Mouse (Mus musculus): ENCODE measurements around the gene Sart1. TPM values are rescaled to one million over a fixed set of nuclear protein-coding genes. Genes with fewer than 3 reads are reported as not detected.
A peak's percentile ranks its signal among the peaks of the same experiment; 100 is the strongest.
"Not testable (repeated sequence)": the region's sequence is repeated elsewhere in the genome, so short reads cannot be mapped to it uniquely, and the experiment has no call there.

The Sart1 gene
- polyA plus RNA-seq, 1 experiment from 2014 or later = 87.1 TPM

DNA sequence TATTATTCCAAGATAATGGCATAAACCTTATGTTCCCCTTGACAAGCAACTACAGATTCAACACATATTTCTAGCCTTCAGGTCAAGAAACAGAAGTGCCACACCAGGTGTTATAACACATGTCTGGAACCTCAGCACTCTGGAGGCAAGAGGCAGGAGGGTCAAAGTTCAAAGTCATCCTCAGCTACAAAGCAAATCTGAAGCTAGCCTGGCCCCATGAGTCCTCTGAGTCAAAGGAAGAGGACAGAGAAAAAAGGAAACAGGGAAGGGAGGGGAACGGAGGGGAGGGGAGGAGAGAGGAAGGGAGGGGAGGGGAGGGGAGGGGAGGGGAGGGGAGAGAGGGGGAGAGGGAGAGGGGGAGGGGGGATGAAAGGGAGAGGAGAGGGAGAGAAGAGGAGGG is 32.4 kb downstream of the Sart1 start:
- DNase-seq (ENCODE audit: low spot score) = no peak
- Histone ChIP-seq H3K36me3 (ENCODE audit: control insufficient read depth, insufficient read depth, low read length) (no peaks in the 10 kb centered on the region), H3K9ac (ENCODE audit: low read length) (no peak overlapping the region), H3K4me1 (ENCODE audit: control insufficient read depth, insufficient read depth, low read length) (no peaks in the 10 kb centered on the region), H3K27me3 (ENCODE audit: control insufficient read depth, insufficient read depth, low read length) (no peaks in the 10 kb centered on the region), H3K27ac (replicated peaks; ENCODE audit: low read depth, low read length) (no peak overlapping the region), H3K4me3 (ENCODE audit: low read depth, low read length) (no peak overlapping the region), H3K4me2 (ENCODE audit: low read depth, severe bottlenecking) (no peak overlapping the region), H3K9me3 (ENCODE audit: control insufficient read depth, low read length) (peaks cover 2% of the 10 kb centered on the region; the same call in 1 of the 2 replicates)
- no peak for ATAC-seq (ENCODE audit: insufficient number of reproducible peaks, low FRiP score, low TSS enrichment, low read depth)
- WGBS = no CpG with 5 or more reads among the region's 1 CpGs

DNA sequence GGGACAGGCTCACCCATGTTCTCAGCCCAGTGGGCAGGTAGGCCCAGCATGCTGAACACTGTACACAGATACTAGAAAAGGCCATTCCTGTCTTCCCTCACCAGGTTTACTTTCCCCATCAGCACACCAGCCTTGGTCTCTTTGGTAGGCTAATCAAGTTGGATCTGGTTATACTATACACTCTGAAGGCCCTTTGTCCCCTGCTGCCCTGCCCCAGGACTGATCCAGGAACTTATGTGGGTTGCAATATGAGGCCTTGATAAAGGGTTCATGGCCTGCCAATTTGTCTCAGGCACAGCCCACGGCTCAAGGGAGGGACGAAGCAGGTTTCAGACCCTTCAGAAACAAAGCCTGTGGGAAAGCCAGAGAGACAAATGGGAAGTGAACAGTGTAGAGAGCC is 34.9 kb downstream of the Sart1 start:
- WGBS = 84% methylated on average over 2 of the region's 2 CpGs
- H3K4me2 ChIP-seq (ENCODE audit: low read depth, severe bottlenecking) = no peak overlapping the region
- DNase-seq (ENCODE audit: low spot score) = no peak
- no peak overlapping the region for H3K4me3 ChIP-seq (ENCODE audit: low read depth, low read length)
- H3K36me3 ChIP-seq (ENCODE audit: control insufficient read depth, insufficient read depth, low read length) = no peaks in the 10 kb centered on the region
- 0 out of 2 replicates have a peak, but pooled peaks cover 4% of the 10 kb centered on the region for H3K27me3 ChIP-seq (ENCODE audit: control insufficient read depth, insufficient read depth, low read length)
- no peak overlapping the region for H3K27ac ChIP-seq (replicated peaks; ENCODE audit: low read depth, low read length)
- ATAC-seq (ENCODE audit: insufficient number of reproducible peaks, low FRiP score, low TSS enrichment, low read depth) = no peak
- no peak overlapping the region for H3K9ac ChIP-seq (ENCODE audit: low read length)
- H3K9me3 ChIP-seq (ENCODE audit: control insufficient read depth, low read length) = no peaks in the 10 kb centered on the region
- peaks cover 3% of the 10 kb centered on the region; the same call in 1 of the 2 replicates for H3K4me1 ChIP-seq (ENCODE audit: control insufficient read depth, insufficient read depth, low read length)

DNA sequence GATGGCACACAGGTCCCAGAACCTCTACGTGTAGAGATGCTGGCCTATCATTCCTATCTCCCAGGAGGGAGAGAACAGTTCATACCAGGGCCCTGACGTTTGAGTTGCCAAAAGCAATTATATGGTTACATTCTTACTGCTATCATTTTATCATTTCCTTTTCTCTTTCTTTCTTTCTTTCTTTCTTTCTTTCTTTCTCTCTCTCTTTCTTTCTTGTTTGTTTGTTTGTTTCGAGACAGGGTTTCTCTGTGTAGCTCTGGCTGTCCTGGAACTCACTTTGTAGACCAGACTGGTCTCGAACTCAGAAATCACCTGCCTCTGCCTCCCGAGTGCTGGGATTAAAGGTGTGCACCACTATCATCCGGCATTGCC is 39.0 kb downstream of the Sart1 start, which contains the start of gene Cst6:
Gene Cst6 (minus strand): TSS at position 73 of the 372 bp plus-strand sequence.
- not testable (repeated sequence) for H3K27ac ChIP-seq (replicated peaks; ENCODE audit: low read depth, low read length); H3K4me1 ChIP-seq (ENCODE audit: control insufficient read depth, insufficient read depth, low read length); H3K9me3 ChIP-seq (ENCODE audit: control insufficient read depth, low read length); ATAC-seq (ENCODE audit: insufficient number of reproducible peaks, low FRiP score, low TSS enrichment, low read depth); H3K27me3 ChIP-seq (ENCODE audit: control insufficient read depth, insufficient read depth, low read length); DNase-seq (ENCODE audit: low spot score); H3K36me3 ChIP-seq (ENCODE audit: control insufficient read depth, insufficient read depth, low read length)
- 65% methylated on average over 6 of the region's 6 CpGs for WGBS
- Histone ChIP-seq H3K9ac (ENCODE audit: low read length) (peak within 1 kb of the TSS; percentile 50), H3K4me3 (ENCODE audit: low read depth, low read length) (peak within 1 kb of the TSS; percentile 33), H3K4me2 (ENCODE audit: low read depth, severe bottlenecking) (peak within 1 kb of the TSS; percentile 71)

DNA sequence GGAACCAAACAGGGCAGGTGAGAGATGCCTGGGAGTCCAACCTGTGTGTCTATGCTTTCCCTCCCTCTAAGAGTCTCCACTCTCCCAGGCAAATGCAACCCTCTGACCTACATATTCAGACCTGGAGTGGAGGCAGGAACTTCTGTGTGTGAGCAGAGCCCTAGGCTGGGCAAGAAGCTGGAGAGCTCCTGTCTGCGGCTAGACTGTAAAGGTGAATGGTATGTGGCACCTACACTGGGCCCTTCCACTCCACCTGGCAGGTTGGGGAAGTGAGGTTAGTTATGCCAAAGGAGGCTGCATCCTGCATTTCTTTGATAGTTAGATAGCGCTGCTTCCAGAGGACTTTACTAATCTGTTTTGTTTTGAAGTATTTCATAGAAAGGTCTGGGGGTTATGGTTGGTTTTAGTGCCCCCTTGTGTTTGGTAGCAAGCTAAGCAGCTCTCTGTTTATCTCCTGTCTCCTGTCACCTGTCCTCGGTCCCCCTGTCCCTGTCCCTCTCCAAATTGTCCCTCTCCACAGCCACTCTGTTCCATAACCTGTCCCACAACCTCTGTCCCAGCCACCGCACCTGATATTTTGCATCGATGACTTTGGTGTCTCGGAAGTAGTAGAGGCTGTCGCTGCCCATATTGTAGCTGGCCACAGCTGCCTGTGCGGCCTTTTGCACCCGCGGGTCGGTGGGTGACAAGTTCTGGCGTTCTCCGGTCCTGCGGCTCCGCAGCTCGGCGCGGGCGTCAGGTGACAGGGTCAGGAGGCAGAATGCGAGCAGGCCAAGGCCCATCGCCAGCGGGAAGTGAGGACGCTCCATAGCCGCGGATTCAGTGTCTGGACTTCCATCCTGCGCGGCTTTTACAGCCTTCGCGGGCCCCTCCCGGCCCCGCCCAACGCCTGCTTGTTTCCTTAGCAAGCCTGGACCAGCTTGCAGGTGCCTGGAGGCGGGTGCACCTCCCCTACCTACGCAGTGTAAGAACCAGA is 39.7 kb downstream of the Sart1 start:
- 5% methylated on average over 34 of the region's 34 CpGs for WGBS

DNA sequence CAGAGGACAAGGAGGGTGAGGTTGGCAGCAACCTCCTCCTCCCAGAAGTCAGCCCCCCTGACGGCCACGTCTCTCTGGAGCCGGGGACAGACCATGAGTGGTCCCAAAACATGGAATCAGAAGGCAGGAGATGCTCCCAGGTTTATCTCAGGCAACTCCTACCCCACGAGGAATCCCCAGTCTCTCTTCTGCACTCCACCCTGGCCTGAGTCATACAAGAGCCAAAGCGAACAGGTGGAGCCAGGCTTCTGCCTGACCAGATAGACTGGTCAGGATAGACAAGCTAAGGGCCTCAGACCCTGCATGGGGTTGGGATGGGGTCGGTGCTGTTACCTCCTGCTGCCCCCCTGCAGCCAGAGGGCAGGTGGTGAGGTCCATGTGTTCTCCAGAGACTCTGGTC is 40.4 kb downstream of the Sart1 start:
- Histone ChIP-seq H3K4me3 (ENCODE audit: low read depth, low read length) (no peak overlapping the region), H3K4me2 (ENCODE audit: low read depth, severe bottlenecking) (no peak overlapping the region), H3K27me3 (ENCODE audit: control insufficient read depth, insufficient read depth, low read length) (0 out of 2 replicates have a peak, but pooled peaks cover 4% of the 10 kb centered on the region), H3K9ac (ENCODE audit: low read length) (no peak overlapping the region), H3K27ac (replicated peaks; ENCODE audit: low read depth, low read length) (no peak overlapping the region), H3K9me3 (ENCODE audit: control insufficient read depth, low read length) (no peaks in the 10 kb centered on the region), H3K4me1 (ENCODE audit: control insufficient read depth, insufficient read depth, low read length) (peaks cover 3% of the 10 kb centered on the region; the same call in 1 of the 2 replicates), H3K36me3 (ENCODE audit: control insufficient read depth, insufficient read depth, low read length) (no peaks in the 10 kb centered on the region)
- no peak for ATAC-seq (ENCODE audit: insufficient number of reproducible peaks, low FRiP score, low TSS enrichment, low read depth)
- 84% methylated on average over 6 of the region's 6 CpGs for WGBS
- DNase-seq (ENCODE audit: low spot score) = no peak

More for the DNA sequence above, 39.7 kb downstream of the Sart1 start:
- ATAC-seq (ENCODE audit: insufficient number of reproducible peaks, low FRiP score, low TSS enrichment, low read depth) = no peak
- Histone ChIP-seq H3K27me3 (ENCODE audit: control insufficient read depth, insufficient read depth, low read length) (0 out of 2 replicates have a peak, but pooled peaks cover 4% of the 10 kb centered on the region), H3K36me3 (ENCODE audit: control insufficient read depth, insufficient read depth, low read length) (no peaks in the 10 kb centered on the region), H3K9ac (ENCODE audit: low read length) (peak overlapping the region; percentile 50), H3K4me2 (ENCODE audit: low read depth, severe bottlenecking) (peak overlapping the region; percentile 71), H3K9me3 (ENCODE audit: control insufficient read depth, low read length) (no peaks in the 10 kb centered on the region), H3K4me3 (ENCODE audit: low read depth, low read length) (peak overlapping the region; percentile 33), H3K4me1 (ENCODE audit: control insufficient read depth, insufficient read depth, low read length) (peaks cover 3% of the 10 kb centered on the region; the same call in 1 of the 2 replicates), H3K27ac (replicated peaks; ENCODE audit: low read depth, low read length) (no peak overlapping the region)
- DNase-seq (ENCODE audit: low spot score) = peak; percentile 48

DNA sequence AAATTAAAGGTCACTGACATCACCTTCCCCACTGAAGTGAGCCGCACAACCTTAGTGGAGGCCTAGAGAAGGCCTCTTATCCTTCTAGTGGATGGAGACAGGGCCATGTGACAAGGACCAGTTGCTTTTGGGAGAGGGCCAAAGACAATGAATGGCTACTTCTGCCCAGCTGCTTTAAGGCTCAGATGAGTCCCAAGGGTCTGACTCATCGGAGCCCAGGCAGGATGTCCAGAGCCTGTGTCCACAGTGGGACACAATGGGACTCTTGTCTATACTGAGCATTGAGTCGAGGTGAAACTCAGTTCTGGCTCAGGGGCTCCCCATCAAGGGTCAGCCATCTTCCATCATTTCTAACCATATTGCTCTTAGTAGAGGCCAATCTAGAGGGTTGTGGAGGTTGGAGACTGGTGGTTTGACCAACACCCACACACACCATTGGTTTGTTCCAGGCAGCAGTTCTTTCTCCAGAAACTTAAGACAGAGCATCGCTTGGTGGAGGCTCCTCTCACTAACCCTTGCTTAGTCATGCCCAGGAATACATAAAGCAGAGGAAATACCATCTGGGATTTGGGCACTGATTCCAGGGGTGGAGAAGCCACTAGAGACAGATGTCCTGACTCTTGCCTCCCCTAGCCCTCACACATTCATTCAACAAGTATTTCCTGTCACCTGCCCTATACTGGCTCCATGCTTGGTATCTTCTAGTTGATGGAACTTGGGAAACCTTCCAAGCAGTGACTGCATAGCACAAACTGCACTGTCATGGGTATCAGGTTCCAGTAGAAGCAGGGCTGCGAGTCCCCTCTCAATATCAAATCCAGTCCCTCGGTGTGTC is 43.0 kb downstream of the Sart1 start:
- Histone ChIP-seq H3K9me3 (ENCODE audit: control insufficient read depth, low read length) (no peaks in the 10 kb centered on the region), H3K27ac (replicated peaks; ENCODE audit: low read depth, low read length) (no peak overlapping the region), H3K36me3 (ENCODE audit: control insufficient read depth, insufficient read depth, low read length) (no peaks in the 10 kb centered on the region), H3K4me2 (ENCODE audit: low read depth, severe bottlenecking) (no peak overlapping the region), H3K27me3 (ENCODE audit: control insufficient read depth, insufficient read depth, low read length) (0 out of 2 replicates have a peak, but pooled peaks cover 4% of the 10 kb centered on the region), H3K9ac (ENCODE audit: low read length) (no peak overlapping the region), H3K4me1 (ENCODE audit: control insufficient read depth, insufficient read depth, low read length) (peaks cover 3% of the 10 kb centered on the region; the same call in 1 of the 2 replicates), H3K4me3 (ENCODE audit: low read depth, low read length) (no peak overlapping the region)
- 89% methylated on average over 6 of the region's 6 CpGs for WGBS
- ATAC-seq (ENCODE audit: insufficient number of reproducible peaks, low FRiP score, low TSS enrichment, low read depth) (no peak), DNase-seq (ENCODE audit: low spot score) (no peak)

DNA sequence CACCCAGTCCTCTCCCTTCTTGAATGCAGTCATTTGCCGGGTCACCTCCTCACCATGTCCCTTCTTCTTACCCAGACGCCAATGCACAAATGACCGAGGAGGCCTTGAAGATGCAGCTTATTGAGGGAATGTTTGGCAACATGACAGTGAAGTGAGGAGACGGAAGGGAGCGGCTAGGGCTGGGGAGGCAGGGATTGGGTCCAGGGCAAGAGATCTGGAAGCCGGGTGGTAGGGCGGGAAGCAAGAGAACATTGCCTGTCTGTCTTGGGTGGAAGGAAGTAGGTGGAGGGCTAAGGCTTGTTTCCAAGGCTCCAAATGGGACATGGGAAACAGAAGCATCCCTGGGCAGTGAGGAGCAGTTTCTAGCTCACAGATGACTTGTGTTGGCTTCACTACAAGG is 47.1 kb downstream of the Sart1 start:
- ATAC-seq (ENCODE audit: insufficient number of reproducible peaks, low FRiP score, low TSS enrichment, low read depth) (no peak), DNase-seq (ENCODE audit: low spot score) (no peak)
- Histone ChIP-seq H3K4me1 (ENCODE audit: control insufficient read depth, insufficient read depth, low read length) (no peaks in the 10 kb centered on the region), H3K36me3 (ENCODE audit: control insufficient read depth, insufficient read depth, low read length) (no peaks in the 10 kb centered on the region; the same call in 1 of the 2 replicates), H3K27me3 (ENCODE audit: control insufficient read depth, insufficient read depth, low read length) (no peaks in the 10 kb centered on the region), H3K4me3 (ENCODE audit: low read depth, low read length) (no peak overlapping the region), H3K9me3 (ENCODE audit: control insufficient read depth, low read length) (no peaks in the 10 kb centered on the region), H3K4me2 (ENCODE audit: low read depth, severe bottlenecking) (no peak overlapping the region), H3K27ac (replicated peaks; ENCODE audit: low read depth, low read length) (no peak overlapping the region), H3K9ac (ENCODE audit: low read length) (no peak overlapping the region)
- 88% methylated on average over 7 of the region's 7 CpGs for WGBS

DNA sequence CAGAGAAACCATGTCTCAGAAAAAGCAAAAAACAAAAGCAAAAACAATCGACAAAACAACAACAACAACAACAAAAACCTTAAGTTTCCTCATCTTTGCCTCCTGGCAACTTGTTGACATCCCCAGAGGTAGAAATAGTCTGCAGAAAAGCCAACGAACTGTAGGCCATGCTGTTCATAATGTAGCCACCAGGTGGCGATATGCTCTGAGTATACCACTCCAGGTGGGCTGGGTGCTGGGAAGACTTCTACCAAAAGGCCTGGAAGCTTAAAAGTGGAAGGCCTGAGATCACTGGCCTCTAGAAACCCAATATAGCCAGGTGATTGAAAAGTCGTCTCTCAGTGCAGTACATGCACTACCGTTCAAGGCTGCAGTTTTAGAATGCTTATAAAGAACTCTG is 50.5 kb downstream of the Sart1 start:
- DNase-seq (ENCODE audit: low spot score) = peak; percentile 85
- no peaks in the 10 kb centered on the region for H3K9me3 ChIP-seq (ENCODE audit: control insufficient read depth, low read length)
- H3K4me1 ChIP-seq (ENCODE audit: control insufficient read depth, insufficient read depth, low read length) = no peaks in the 10 kb centered on the region
- no peaks in the 10 kb centered on the region for H3K27me3 ChIP-seq (ENCODE audit: control insufficient read depth, insufficient read depth, low read length)
- no peak overlapping the region for H3K4me3 ChIP-seq (ENCODE audit: low read depth, low read length)
- H3K36me3 ChIP-seq (ENCODE audit: control insufficient read depth, insufficient read depth, low read length) = no peaks in the 10 kb centered on the region; the same call in 1 of the 2 replicates
- WGBS = 23% methylated on average over 5 of the region's 5 CpGs
- H3K27ac ChIP-seq (replicated peaks; ENCODE audit: low read depth, low read length) = no peak overlapping the region
- H3K4me2 ChIP-seq (ENCODE audit: low read depth, severe bottlenecking) = no peak overlapping the region
- no peak for ATAC-seq (ENCODE audit: insufficient number of reproducible peaks, low FRiP score, low TSS enrichment, low read depth)
- no peak overlapping the region for H3K9ac ChIP-seq (ENCODE audit: low read length)

Measured in limb, embryonic 11.5 days (tissue).